Mouse (Mus musculus) lung, adult 2 months (tissue): ENCODE data around the gene 0610030E20Rik.

Source experiments
- CTCF ChIP-seq: fragments of 200-500 bp; IDR thresholded peaks from 2 replicates; pipeline ENCODE4 v1.5.1; 2011; ENCODE audit warnings: mild to moderate bottlenecking, low read length, control low read depth; ENCODE audit not compliant: insufficient read depth
- POLR2A ChIP-seq: fragments of 200-500 bp; IDR thresholded peaks from 2 replicates; pipeline ENCODE4 v1.6.1; 2011; ENCODE audit warnings: low read depth, mild to moderate bottlenecking, control low read depth, low read length, borderline replicate concordance; ENCODE audit errors: extremely low read depth

DNA sequence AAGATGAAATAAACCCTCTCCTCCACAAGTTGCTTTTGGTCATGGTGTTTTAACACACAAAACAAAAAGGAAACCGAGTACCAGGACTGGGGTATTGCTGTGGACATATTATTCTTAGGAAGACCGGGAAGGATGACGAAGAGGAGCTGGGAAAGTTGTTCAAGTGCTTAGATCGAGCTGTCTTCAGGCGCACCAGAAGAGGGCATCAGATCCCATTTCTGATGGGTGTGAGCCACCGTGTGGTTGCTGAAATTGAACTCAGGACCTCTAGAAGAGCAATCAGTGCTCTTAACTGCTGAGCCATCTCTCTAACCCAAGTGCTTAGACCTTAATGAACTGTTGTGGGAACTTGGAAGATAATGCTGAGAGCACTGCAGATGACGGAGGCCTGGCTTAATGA, 16.9 kb downstream of the 0610030E20Rik start:
- TF ChIP-seq CTCF (peak; percentile 50; the same call in 1 of the 2 replicates), POLR2A (no peak)
